Mouse (Mus musculus): ENCODE results near the gene Hydin.

GRCm38 (mm10) chr8:110462627-110463208, 195.9 kb downstream of the Hydin start:
- TF ChIP-seq CTCF (IDR thresholded peaks at IDR 0.05; ENCODE audit: borderline replicate concordance, insufficient read depth, low read depth, low read length), result no peak
- TF ChIP-seq POLR2A (IDR thresholded peaks at IDR 0.05; ENCODE audit: borderline replicate concordance, insufficient read depth, low read length), result no peak
